In genomic region chr6:11353599-11353998, GRCm38 (mm10) we compare ENCODE assay signal across 22 mouse cellular contexts.
DNase-seq lines count a peak whose midpoint lies in the region; ATAC-seq and TF ChIP-seq lines count a peak whose summit lies in the region.
"Had no signal": no experiment of that assay in that cellular context is flagged by ENCODE, and none has a peak within 500 bp of the region (broad histone marks: within the 10 kb centered on the region; RNA-seq: fewer than 3 reads in every experiment).

No protein-coding gene starts in this region.

- no peak overlapping the region for H3K27ac ChIP-seq in forebrain, postnatal 0 days (ENCODE audit: low read depth, low read length)
- H3K27ac ChIP-seq in forebrain, embryonic 14.5 days (ENCODE audit: low read depth, low read length), result no peak overlapping the region
- no peak overlapping the region for H3K27ac ChIP-seq in lung, embryonic 14.5 days (ENCODE audit: low read depth)
- no peak overlapping the region for H3K27ac ChIP-seq in limb, embryonic 10.5 days
- H3K27ac ChIP-seq: forebrain, embryonic 10.5 days; forebrain, embryonic 13.5 days; gastrocnemius, adult 2 months; hindbrain, embryonic 12.5 days; hindbrain, embryonic 15.5 days had no signal

- no peak overlapping the region for H3K4me2 ChIP-seq in forebrain, postnatal 0 days (ENCODE audit: low read depth)
- H3K4me2 ChIP-seq in forebrain, embryonic 14.5 days (ENCODE audit: low read length), result no peak overlapping the region
- no peak overlapping the region for H3K4me2 ChIP-seq in lung, embryonic 14.5 days
- H3K4me2 ChIP-seq: forebrain, embryonic 13.5 days; heart, embryonic 11.5 days; hindbrain, embryonic 12.5 days; hindbrain, embryonic 15.5 days had no signal

- no peaks in the 10 kb centered on the region for H3K4me1 ChIP-seq in forebrain, postnatal 0 days (ENCODE audit: insufficient read depth)
- no peaks in the 10 kb centered on the region for H3K4me1 ChIP-seq in forebrain, embryonic 14.5 days (ENCODE audit: control insufficient read depth, insufficient read depth, low read length)
- H3K4me1 ChIP-seq in lung, embryonic 14.5 days (ENCODE audit: insufficient read depth), result no peaks in the 10 kb centered on the region
- no peaks in the 10 kb centered on the region for H3K4me1 ChIP-seq in limb, embryonic 10.5 days
- H3K4me1 ChIP-seq: forebrain, embryonic 10.5 days; forebrain, embryonic 13.5 days; hindbrain, embryonic 12.5 days; hindbrain, embryonic 15.5 days had no signal

- H3K4me3 ChIP-seq in forebrain, postnatal 0 days (ENCODE audit: low read depth, low read length), result no peak overlapping the region
- H3K4me3 ChIP-seq in forebrain, embryonic 14.5 days (ENCODE audit: low read depth, low read length), result no peak overlapping the region
- no peak overlapping the region for H3K4me3 ChIP-seq in lung, embryonic 14.5 days (ENCODE audit: low read depth, low read length)
- H3K4me3 ChIP-seq in limb, embryonic 10.5 days, result no peak overlapping the region
- H3K4me3 ChIP-seq: forebrain, embryonic 10.5 days; forebrain, embryonic 13.5 days; gastrocnemius, adult 2 months; hindbrain, embryonic 12.5 days; hindbrain, embryonic 15.5 days had no signal

- ATAC-seq in forebrain, postnatal 0 days, result peak; percentile 78
- ATAC-seq in forebrain, embryonic 14.5 days, result no peak
- ATAC-seq in lung, embryonic 14.5 days (ENCODE audit: insufficient read depth), result no peak
- ATAC-seq: activated CD4-positive, CD25-positive, alpha-beta regulatory T cell, adult 4 months; forebrain, embryonic 13.5 days had no signal

- peak; percentile 24 for DNase-seq in forebrain, postnatal 0 days
- DNase-seq in forebrain, embryonic 14.5 days (ENCODE audit: low spot score), result no peak
- DNase-seq in layer of hippocampus, adult 18-20 months (ENCODE audit: low spot score in 2 of 2), result peak; percentile 8 to 38
- DNase-seq in layer of hippocampus, postnatal 25 days (ENCODE audit: extremely low spot score in 1 of 2, low spot score in 1 of 2), result no peak
- DNase-seq in lung, embryonic 14.5 days, result peak; percentile 18
- no peak for DNase-seq in lung, postnatal 10 days
- DNase-seq in brain, adult 2 months (ENCODE audit: low read depth, low spot score), result peak; percentile 48
- no peak for DNase-seq in limb, embryonic 10.5 days (ENCODE audit: low spot score)
- DNase-seq: adrenal gland, adult 8-10 months; adrenal gland, postnatal 25 days; cerebellum, adult 18-20 months; cerebellum, adult 9-10 months; cerebellum, postnatal 14 days; gastrocnemius, adult 2 months; gastrocnemius, postnatal 14 days; heart, adult 11 months had no signal

- no peak for TF ChIP-seq CTCF in forebrain, postnatal 0 days (IDR thresholded peaks at IDR 0.05; ENCODE audit: low read depth)
- TF ChIP-seq CTCF in lung, embryonic 14.5 days (IDR thresholded peaks at IDR 0.05; ENCODE audit: low read depth), result no peak

- H3K9me3 ChIP-seq in forebrain, postnatal 0 days (ENCODE audit: low read length), result no peaks in the 10 kb centered on the region
- no peaks in the 10 kb centered on the region for H3K9me3 ChIP-seq in forebrain, embryonic 14.5 days (replicated peaks; ENCODE audit: control insufficient read depth, low read length)
- no peaks in the 10 kb centered on the region for H3K9me3 ChIP-seq in lung, embryonic 14.5 days (ENCODE audit: low read depth, low read length)
- no peaks in the 10 kb centered on the region for H3K9me3 ChIP-seq in limb, embryonic 10.5 days (replicated peaks)
- H3K9me3 ChIP-seq: forebrain, embryonic 10.5 days; forebrain, embryonic 13.5 days; hindbrain, embryonic 12.5 days; hindbrain, embryonic 15.5 days had no signal

- 62% methylated on average over 3 of the region's 3 CpGs for WGBS in forebrain, postnatal 0 days
- WGBS in forebrain, embryonic 14.5 days, result 79% methylated on average over 3 of the region's 3 CpGs
- 55% methylated on average over 3 of the region's 3 CpGs for WGBS in lung, embryonic 14.5 days
- 89% methylated on average over 3 of the region's 3 CpGs for whole genome bisulfite sequencing in limb, embryonic 10.5 days

- no peak overlapping the region for H3K9ac ChIP-seq in forebrain, postnatal 0 days
- no peak overlapping the region for H3K9ac ChIP-seq in forebrain, embryonic 14.5 days (ENCODE audit: low read length)
- no peak overlapping the region for H3K9ac ChIP-seq in lung, embryonic 14.5 days
- H3K9ac ChIP-seq: forebrain, embryonic 13.5 days; hindbrain, embryonic 12.5 days; hindbrain, embryonic 15.5 days had no signal

- H3K27me3 ChIP-seq in forebrain, postnatal 0 days (ENCODE audit: insufficient read depth, low read length), result no peaks in the 10 kb centered on the region
- H3K27me3 ChIP-seq in forebrain, embryonic 14.5 days (replicated peaks; ENCODE audit: control insufficient read depth, insufficient read depth, low read length), result no peaks in the 10 kb centered on the region
- H3K27me3 ChIP-seq in lung, embryonic 14.5 days (ENCODE audit: insufficient read depth, low read length), result no peaks in the 10 kb centered on the region
- no peaks in the 10 kb centered on the region for H3K27me3 ChIP-seq in limb, embryonic 10.5 days (ENCODE audit: low read depth, poor library complexity, severe bottlenecking)
- H3K27me3 ChIP-seq: forebrain, embryonic 13.5 days; hindbrain, embryonic 12.5 days; hindbrain, embryonic 15.5 days had no signal

- H3K36me3 ChIP-seq in forebrain, postnatal 0 days (ENCODE audit: insufficient read depth), result no peaks in the 10 kb centered on the region
- no peaks in the 10 kb centered on the region for H3K36me3 ChIP-seq in forebrain, embryonic 14.5 days (ENCODE audit: control insufficient read depth, insufficient read depth, low read length)
- H3K36me3 ChIP-seq in lung, embryonic 14.5 days (ENCODE audit: insufficient read depth), result no peaks in the 10 kb centered on the region
- no peaks in the 10 kb centered on the region for H3K36me3 ChIP-seq in limb, embryonic 10.5 days
- H3K36me3 ChIP-seq: forebrain, embryonic 10.5 days; hindbrain, embryonic 12.5 days; hindbrain, embryonic 15.5 days had no signal

Comparison
In these comparisons a context has a peak if more than half of its experiments do, and no peak if none do; other contexts are left out.
1. DNase-seq: peak in forebrain, postnatal 0 days (single experiment), layer of hippocampus, adult 18-20 months (2 of 2), lung, embryonic 14.5 days (single experiment) and brain, adult 2 months (single experiment); none in forebrain, embryonic 14.5 days (single experiment), layer of hippocampus, postnatal 25 days (0 of 2), lung, postnatal 10 days (single experiment) and limb, embryonic 10.5 days (single experiment).